Mouse (Mus musculus) liver, postnatal 0 days (tissue): ENCODE results near the gene 4930568D16Rik.

ENCODE experiments used
- CTCF ChIP-seq: sonication (generic); IDR thresholded peaks from 2 replicates; pipeline ENCODE4 v1.5.1; 2016; ENCODE audit warnings: antibody characterized with exemption, low read depth
- EP300 ChIP-seq: IDR thresholded peaks from 2 replicates; pipeline ENCODE4 v1.6.1; 2016; ENCODE audit warnings: antibody characterized with exemption, low read depth, mild to moderate bottlenecking

GRCm38 (mm10) chr2:35409466-35409865, 41.9 kb upstream of the 4930568D16Rik start:
- no peak for TF ChIP-seq CTCF
- TF ChIP-seq EP300 = no peak
